Mouse (Mus musculus) cerebellum, postnatal 4 days (tissue): ENCODE data around the gene Gstt3.
A peak's percentile ranks its signal among the peaks of the same experiment; 100 is the strongest.
"Not testable (repeated sequence)": the region's sequence is repeated elsewhere in the genome, so short reads cannot be mapped to it uniquely, and the experiment has no call there.

Experiments used
- DNase-seq, 2 experiments: peaks; one replicate each; pipeline ENCODE4 v3.0.0; 2022; ENCODE audit warnings: low spot score in 2 of 2, mixed read lengths in 1 of 2

Gstt3 gene

DNA sequence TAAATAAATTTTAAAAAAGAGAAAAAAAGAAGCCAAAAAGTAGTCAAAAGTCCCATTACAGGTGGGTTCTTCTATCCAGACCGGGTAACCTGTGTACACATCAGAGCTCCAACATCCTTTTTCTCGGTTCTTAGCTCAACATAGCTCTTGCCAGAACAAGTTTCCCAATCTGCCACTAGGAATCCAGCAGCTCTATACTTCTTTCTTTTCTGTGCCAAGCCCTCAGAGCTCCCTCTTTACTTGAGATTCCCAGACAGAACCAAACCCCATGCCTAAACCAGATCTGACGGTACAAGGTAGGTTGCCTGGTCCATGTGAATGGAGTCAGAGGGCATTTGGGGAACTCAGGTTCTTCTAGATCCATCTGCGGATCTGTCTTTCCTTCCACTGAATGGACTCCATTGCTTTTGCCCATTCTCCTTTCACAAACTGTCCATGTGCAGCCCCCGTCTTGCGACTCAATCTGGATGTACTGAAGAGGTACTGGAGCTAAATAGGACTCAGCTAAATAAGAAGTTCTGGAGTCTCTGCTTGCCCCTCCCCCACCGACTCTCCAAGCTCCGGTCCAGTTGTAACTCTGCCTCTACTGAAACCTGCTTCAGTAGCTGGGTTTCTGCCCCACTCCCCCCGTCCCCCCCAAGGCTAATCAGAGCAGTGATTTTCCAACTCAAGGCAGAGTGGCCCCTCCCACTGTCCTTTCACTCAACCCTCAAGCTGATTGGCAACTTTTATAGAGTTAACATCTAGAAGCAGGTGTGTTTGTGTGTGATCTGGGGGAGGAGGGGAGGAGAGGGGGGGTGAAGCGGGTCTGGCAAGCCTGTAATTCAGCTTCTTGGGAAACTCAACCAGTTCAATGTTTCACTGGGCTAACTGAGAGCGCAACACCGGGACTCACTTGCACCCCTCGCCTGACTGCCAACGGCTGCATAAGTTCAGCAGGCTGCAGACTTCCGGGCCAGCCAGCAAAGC is 1.7 kb downstream of the Gstt3 start:
- DNase-seq = peak in 1 of 2 experiments; percentile 16

DNA sequence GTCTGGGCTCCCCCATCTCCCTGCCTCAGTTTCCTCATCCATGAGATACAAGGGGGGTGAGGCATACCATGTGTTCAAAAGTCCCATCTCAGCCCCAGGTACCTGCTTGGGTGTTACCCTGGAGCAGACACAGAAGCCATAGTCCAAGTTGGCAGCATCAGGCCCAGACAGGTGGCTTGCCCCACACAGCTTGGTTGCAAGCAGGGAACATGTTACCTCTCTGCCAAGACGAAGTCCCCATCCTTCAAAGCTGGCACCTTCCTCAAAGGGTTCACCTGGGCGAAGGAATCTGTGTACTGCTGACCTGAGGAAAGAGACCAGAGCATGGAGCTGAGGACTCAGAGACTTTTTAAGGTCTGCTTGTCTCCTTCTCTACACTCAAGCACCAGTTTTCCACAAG is 3.3 kb downstream of the Gstt3 start:
- no peak for DNase-seq

DNA sequence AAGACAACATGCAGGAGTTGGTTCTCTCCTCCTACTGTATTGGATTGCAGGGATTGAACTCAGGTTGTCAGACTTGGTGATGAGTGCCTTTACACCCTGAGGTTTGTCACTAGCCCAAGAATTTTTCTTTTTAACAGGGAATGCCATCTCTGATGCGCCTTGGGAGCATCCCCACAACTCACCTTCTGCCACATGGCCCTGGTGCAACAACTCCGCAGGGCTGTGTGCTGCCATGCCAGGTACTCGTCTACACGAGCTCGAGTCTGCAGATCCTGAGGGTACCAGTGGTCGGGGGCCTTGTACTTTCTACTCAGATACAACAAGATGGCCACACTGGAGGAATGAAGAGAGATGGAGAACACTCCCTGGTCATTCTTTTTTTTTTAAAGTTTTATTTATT is 4.7 kb downstream of the Gstt3 start:
- DNase-seq = no peak

DNA sequence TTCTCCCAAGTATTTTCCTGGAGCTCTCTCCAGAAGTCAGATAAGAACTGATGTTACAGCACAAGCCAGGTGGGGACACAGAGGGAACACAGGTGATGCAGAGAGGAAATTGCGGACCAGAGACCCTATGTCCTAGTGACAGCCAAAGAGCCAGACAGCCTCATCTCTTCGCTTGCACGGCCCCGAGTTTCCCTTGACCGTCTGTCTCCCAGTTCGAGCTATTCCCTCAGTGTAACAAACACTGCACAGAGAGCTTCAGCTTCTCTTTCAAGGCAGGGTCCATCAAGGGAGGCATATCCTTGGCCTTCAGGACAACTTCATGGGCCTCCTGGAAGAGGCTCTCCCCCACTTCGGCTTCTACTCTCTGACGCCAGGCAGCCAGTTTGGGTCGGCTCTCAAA is 6.6 kb downstream of the Gstt3 start:
- no peak for DNase-seq

DNA sequence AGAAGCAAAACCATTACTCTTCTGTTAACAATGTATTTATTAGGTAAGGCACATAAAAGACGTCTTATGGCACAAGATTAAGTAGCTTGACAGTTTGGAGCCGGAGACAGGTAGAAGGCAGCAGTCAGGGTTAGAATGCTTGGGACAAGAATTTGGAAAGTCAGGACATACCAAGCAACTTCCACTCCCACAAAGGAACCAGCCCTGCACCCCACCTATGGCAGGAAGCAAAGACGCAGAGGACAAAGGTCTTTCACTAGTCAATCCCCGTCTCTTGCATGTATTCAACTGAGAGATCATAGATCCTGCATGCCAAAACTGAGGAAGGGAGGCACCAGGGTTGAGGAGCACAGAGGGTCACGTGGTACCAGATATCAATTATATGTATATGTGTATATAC is 7.1 kb downstream of the Gstt3 start:
- no peak for DNase-seq

DNA sequence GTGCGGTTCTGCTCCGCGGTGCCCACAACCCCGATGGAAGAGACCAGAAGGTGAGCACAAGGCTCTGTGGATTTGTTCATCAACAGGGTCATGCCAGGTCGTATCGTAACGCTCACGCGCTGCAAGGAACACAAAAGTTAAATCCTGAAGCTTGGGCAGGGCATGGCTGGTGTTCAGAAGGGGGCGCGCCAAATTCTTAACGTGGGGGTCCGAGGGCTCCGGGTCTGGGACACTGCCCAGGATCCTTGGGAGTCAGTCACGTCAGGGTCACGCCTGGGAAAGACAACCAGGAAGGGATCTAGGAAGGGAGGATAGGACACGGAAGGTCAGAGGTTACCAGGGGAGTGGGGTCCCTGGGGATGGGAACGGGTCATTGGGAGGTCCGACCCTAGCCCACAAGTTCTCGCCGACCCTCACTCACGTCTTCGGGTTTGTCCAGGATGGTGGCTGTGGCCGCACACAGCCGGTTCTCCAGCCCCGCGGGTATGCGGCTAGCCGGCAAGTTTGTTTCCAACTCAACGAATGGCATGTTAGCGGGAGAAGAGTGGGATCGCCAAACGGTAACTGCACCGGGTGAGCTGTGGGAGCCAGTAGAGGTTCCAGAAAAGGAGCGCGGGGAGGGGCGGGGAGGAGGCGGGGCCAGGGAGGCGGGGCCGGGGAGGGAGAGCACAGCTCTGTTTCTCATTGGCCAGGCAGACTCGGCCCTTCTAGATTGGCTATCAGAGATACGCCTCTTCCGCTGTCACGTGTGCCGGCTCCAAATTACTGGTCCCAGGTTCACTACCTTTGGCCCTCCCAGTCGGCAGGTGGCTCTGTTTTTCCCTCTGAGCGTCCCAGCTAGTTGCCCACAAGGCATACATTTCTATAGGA is 8.2 kb downstream of the Gstt3 start, which contains the start of gene Ddt:
TSS of gene Ddt (minus strand) at position 620 of the 870 bp plus-strand sequence.
- DNase-seq = peak; percentile 56 to 78

DNA sequence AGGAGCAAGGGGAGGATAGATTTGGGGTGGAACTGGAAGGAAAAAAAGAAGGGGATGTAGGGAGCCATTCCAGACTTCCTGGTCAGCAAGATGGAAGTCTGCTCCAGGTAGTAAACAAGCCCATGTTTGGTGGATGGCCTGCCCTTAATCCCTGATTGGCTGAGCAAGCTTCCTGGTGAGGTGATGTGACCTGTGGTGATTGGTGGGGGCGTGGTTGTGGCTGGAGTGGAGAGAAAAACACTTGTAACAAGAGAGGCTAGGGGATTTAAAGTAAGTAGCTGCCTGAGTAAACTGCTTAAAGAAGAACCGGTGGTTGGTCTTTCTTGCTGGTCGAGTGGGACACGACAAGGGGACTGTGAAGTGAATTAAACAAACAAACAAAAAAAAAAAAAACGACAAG is 13.5 kb downstream of the Gstt3 start:
- not testable (repeated sequence) for DNase-seq

DNA sequence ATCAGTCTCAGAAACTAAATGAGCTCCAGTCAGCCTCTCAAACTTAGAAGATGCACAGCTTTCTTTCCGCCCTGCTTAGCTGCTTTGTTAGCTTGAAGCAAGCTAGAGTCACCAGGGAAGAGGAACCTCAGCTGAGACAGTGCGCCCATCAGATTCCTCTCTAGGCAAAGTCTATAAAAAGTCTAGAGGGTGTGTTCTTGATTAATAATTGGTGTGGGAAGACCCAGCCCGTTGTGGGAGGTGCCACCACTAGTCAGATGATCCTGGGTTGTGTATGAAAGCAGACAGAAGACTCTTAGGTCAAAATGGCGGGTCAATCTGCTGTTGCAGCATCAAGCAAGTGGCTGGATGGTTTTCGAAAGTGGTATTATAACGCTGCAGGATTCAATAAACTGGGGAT is 14.4 kb downstream of the Gstt3 start:
- DNase-seq = no peak

DNA sequence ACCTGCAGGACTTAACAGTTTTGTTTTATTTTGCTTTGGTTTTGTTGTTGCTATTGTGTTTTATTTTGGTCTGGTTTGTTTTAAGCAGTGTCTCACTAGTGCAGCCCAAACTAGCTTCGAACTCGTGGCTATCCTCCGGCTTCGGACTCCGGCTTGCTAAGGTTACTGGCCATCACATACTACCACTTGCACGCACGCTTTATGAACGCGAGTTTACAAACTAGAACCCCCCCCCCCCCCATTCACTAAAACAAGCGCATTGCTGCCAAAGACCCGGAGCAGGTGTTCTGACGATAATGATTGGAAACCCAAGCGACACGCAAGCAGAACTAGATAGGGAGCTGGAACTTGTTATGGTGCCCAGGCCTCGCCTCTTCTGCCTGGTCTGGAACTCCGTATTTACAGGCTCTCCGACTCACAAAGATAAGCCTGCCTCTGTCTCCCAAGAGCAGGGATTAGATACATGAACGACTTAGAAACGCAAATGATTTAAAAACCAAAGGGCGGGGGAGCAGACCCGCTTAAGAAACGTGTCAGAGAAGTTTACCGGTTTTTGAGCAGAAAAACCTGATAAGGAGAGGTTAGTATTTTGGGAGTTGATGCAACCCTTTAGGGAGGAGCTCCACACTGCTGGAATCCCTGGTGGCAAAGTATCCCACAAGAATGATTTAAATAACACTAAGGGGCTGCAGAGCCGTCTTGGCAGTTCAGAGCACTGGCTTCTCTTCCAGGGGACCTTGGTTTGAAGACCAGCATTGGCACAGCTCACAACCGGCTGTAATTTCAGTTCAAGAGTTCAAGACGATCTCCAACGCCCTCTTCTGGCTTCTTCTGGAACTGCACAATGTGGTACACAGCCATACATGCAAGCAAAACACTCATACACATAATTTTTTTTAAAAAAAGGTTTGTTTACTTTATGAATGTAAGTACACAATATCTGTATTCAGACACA is 16.4 kb downstream of the Gstt3 start:
- peak; percentile 44 to 74 for DNase-seq

DNA sequence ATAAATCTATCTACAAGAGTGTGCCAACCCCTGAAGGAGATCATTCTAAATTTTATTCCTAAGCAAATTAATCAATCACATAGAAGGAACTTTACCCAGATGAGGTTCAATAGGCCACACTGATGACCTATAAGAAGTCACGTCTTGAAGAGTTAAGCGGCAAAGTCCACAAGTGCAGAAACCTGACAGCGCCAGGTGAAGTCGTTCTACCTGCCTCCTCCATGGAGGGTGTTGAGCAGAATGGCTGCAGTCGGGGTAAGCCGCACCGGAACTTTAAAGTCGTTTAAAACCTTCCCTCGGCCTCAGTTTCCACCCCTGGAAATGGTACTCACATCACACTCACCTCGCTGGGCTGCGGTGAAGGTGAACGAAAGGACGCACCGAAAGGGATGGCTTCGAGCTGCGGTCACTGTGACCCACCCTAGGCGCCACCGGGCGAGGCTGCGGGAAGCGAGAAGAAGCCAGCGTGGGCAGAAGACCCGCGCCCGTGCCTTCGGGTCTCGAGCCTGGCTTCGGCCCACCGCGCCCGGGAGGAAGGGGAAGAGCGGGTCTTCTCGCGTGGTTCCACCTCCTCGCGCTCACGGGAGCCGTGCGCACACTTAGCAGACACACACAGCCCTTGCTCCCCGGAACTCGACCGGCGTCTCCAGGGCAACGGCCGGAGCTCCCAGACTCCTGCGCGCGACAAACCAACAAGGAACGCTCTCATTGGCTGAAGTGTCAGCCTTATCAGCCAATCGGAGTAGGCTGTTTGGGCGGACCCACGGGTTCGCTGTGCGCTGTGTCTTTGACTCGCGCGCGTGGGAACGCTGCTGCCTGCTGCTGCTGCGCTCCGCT is 17.3 kb downstream of the Gstt3 start, which contains the start of gene Cabin1:
TSS of gene Cabin1 (minus strand) at position 660 of the 837 bp plus-strand sequence.
- DNase-seq = peak; percentile 97 to 98

DNA sequence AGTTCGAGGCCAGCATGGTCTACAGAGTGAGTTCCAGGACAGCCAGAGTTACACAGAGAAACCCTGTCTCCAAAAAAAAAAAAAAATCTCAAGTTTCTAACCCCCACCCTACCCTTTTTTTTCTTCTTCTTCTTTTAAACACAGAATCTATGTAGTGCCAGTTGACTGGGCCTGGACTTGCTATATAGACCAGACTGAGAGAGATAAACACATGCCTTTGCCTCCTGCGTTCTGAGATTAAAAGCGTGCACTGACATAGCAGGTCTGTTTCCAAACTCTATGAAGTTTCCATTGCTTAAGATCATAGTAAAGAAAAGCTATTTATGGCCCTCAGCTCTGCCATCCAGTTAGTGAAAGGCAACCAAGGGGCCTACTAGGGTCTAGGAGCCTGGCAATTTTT is 18.8 kb downstream of the Gstt3 start:
- no peak for DNase-seq

DNA sequence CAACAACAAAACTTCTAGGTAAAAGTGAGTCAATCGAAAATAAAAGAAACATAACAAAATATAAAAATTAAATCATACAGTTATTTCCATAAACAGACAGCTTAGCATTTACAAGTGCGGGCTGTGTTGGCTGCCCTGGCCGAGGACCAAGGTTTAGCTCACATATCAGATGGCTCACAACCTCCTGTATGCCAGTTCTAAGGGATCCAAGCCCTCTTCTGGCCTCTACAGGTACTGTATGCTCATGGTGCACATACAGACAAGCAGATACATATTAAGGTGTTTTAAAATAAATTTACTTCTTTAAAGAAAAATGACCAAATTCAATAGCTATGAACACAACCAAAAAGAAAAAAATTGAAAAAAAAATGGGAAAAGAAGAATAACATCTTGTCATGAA is 20.9 kb downstream of the Gstt3 start:
- DNase-seq = no peak

DNA sequence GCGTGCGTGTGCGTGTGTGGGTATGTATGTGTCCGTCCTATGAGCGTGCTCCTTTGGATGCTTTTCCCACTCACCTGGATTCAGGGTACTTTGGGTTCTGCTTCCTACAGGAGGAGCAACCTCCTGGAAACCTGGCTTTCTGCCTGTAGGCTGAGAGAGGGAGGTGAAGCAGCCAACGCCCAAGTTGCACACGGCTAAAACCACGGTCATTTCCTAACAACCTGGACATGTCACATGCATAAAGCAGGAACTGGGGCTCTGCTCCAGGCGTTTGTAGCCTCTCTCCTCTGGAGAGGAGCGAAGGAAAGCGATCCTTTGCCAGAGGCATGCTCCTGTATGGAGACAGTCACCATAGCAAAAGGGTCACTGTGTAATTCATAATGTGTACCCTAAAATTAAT is 24.5 kb downstream of the Gstt3 start:
- no peak for DNase-seq

DNA sequence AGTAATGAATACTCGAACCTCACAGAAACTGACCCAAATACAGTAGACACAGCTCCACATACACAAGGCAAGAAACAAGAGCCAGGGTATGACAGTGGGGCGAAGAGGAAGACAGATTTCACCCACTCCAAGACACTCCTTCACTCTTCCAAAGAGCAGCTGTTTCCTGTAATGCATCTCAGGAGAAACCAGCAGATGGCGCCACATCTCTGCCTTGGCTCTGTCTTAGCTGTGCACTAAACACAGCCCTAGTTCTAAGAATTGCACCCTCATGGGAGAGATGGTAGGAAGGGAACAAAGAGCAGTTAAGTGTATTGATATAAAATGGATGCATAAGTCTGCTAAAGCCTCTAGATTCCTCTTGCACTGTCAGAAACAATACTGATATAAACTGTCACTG is 37.2 kb downstream of the Gstt3 start:
- peak; percentile 74 to 84 for DNase-seq

DNA sequence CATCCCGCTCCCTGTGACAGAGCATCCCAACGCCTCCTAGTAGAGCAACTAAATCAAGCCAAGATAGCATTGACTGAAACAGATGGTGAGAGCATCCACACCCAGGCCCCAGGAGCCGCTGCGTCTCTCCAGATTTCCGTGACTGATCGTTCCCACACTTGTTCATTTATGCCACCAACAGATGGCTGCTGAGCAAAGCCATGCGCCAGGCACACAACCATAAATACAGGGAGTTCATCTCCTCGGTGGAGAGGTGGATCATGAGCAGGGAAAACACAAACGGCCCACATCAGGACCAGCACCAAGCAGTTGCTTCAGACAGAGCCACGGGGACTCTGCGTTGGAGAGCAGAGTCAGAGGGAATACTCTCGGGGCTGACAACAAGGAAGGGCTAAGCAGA is 37.8 kb downstream of the Gstt3 start:
- no peak for DNase-seq

DNA sequence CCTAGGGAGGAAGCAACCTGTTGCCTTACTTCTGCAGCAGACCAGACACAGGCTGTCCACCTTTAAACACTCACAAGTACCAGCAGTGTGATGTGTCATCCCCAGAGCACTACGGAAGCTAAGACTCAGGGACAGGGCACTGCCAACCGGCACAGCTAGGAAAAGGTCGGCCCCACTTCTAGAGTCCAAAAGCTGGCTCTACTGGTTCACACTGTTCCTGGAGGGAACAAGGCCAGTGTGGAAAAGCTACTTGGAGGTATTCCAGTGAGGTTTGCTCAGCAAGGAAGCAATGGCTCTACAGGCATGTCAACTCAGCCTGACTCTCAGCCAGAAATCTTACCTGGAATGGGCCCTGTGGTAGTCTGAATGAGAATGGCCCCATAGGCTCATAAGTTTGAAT is 40.3 kb downstream of the Gstt3 start:
- no peak for DNase-seq

DNA sequence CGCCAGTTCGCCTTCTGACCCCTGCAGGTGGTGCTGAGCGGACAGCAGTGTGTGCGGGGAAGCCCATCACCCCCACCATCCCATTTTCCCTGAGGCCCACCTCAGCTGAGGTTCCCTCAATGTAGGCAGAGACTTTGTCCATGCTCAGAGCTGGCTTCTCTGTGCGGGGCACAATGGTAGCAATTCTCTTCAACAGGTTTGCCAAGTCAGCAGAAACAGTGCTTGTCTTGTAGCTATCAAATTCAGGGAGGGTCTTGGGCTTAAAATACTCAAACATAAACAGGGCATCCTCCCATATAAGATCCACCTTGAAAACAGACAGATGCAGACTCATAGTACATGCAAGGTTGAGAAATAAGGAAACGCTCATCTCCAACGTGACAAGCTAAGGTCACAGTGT is 55.8 kb downstream of the Gstt3 start:
- no peak for DNase-seq
